Mouse (Mus musculus) spleen, adult 2 months (tissue): Measurements from ENCODE around the gene Henmt1.

Experiments
- CTCF ChIP-seq: fragments of 200-500 bp; IDR thresholded peaks from 2 replicates; pipeline ENCODE4 v1.5.1; 2011; ENCODE audit warnings: mild to moderate bottlenecking, inconsistent platforms; ENCODE audit not compliant: insufficient read depth, insufficient read length, insufficient replicate concordance; ENCODE audit errors: extremely low read depth
- POLR2A ChIP-seq: fragments of 200-500 bp; IDR thresholded peaks from 2 replicates; pipeline ENCODE4 v1.6.1; 2011; ENCODE audit warnings: low read depth, low read length, inconsistent platforms

GRCm38 (mm10) chr3:108973980-108974660 lies 34.4 kb downstream of the Henmt1 start:
- TF ChIP-seq POLR2A (no peak), CTCF (no peak)
